Mouse (Mus musculus) lung, postnatal 0 days (tissue): ENCODE data around the gene Pard3. TPM values are rescaled to one million over a fixed set of nuclear protein-coding genes. Genes with fewer than 3 reads are reported as not detected.

Experiments used
- ATAC-seq: fragments of 200-750 bp; cut with Nextera tagmentation; 2 replicates; pipeline ENCODE4 v1.8.0; 2017; ENCODE audit warnings: moderate library complexity
- DNase-seq: peaks from one replicate; pipeline ENCODE4 v3.0.0-alpha.2; 2016; ENCODE audit warnings: low spot score
- H3K27ac ChIP-seq: fragments of 300-500 bp; sonication (generic); 2 replicates; pipeline ENCODE4 v1.5.1; 2014; ENCODE audit warnings: antibody characterized with exemption, mild to moderate bottlenecking, low read length, mixed read lengths
- H3K27me3 ChIP-seq: fragments of 300-500 bp; sonication (generic); replicated peaks from 2 replicates; pipeline ENCODE4 v1.6.1; 2014; ENCODE audit warnings: low read length, mixed read lengths; ENCODE audit not compliant: insufficient read depth
- H3K36me3 ChIP-seq: fragments of 300-500 bp; sonication (generic); 2 replicates; pipeline ENCODE4 v1.6.1; 2014; ENCODE audit warnings: low read length, mixed read lengths; ENCODE audit not compliant: insufficient read depth
- H3K4me1 ChIP-seq: fragments of 300-500 bp; sonication (generic); 2 replicates; pipeline ENCODE4 v1.6.1; 2014; ENCODE audit warnings: antibody characterized with exemption, low read depth, low read length, mixed read lengths; ENCODE audit not compliant: insufficient read depth
- H3K4me2 ChIP-seq: fragments of 300-500 bp; sonication (generic); replicated peaks from 2 replicates; pipeline ENCODE4 v1.6.1; 2014; ENCODE audit warnings: low read depth, mild to moderate bottlenecking, low read length, moderate library complexity, mixed read lengths
- H3K4me3 ChIP-seq: fragments of 300-500 bp; sonication (generic); 2 replicates; pipeline ENCODE4 v1.5.1; 2014; ENCODE audit warnings: low read depth, low read length
- H3K9ac ChIP-seq: fragments of 300-500 bp; sonication (generic); replicated peaks from 2 replicates; pipeline ENCODE4 v1.6.1; 2014; ENCODE audit warnings: low read depth, mild to moderate bottlenecking
- H3K9me3 ChIP-seq: fragments of 300-500 bp; sonication (generic); 2 replicates; pipeline ENCODE4 v1.6.1; 2016; ENCODE audit warnings: low read length, mixed read lengths
- CTCF ChIP-seq: IDR thresholded peaks from 2 replicates; pipeline ENCODE4 v1.5.1; 2016; ENCODE audit warnings: antibody characterized with exemption, mild to moderate bottlenecking
- EP300 ChIP-seq: IDR thresholded peaks from 2 replicates; pipeline ENCODE4 v1.6.1; 2016; ENCODE audit warnings: antibody characterized with exemption, mild to moderate bottlenecking, control low read depth
- WGBS: fragments of 180-500 bp; shearing (Covaris S2); extraction: QIAGEN DNeasy Blood & Tissue Kit; methylation state at CpG from one replicate; pipeline ENCODE4 v1.1.7; 2014; 5-methylcytosine and 5-hydroxymethylcytosine counted together
- polyA plus RNA-seq: library from polyadenylated mRNA; unstranded; fragments of >200 nt; fragmentation: Nextera tagmentation; extraction: Ambion mirVana; gene quantifications from 2 replicates; pipeline ENCODE4 v1.2.1, GENCODE M21; 2015

Pard3 gene
- polyA plus RNA-seq, 1 experiment from 2014 or later: 13.2 TPM

- no peak overlapping the region for H3K27ac ChIP-seq
- H3K4me1 ChIP-seq: peaks cover 16% of the 10 kb centered on the region; the same call in 1 of the 2 replicates
- no peak overlapping the region for H3K4me2 ChIP-seq
- no peak for ATAC-seq
- H3K4me3 ChIP-seq: no peak overlapping the region
- H3K9me3 ChIP-seq: no peaks in the 10 kb centered on the region
- H3K36me3 ChIP-seq: no peaks in the 10 kb centered on the region
- no peaks in the 10 kb centered on the region for H3K27me3 ChIP-seq
- DNase-seq: no peak
- WGBS: 20% methylated on average over 9 of the region's 9 CpGs
- H3K9ac ChIP-seq: no peak overlapping the region
- no peak for TF ChIP-seq EP300
- no peak for TF ChIP-seq CTCF
These were observed 24.7 kb downstream of the Pard3 start for GRCm38 (mm10) chr8:127088372-127088771.

DNA sequence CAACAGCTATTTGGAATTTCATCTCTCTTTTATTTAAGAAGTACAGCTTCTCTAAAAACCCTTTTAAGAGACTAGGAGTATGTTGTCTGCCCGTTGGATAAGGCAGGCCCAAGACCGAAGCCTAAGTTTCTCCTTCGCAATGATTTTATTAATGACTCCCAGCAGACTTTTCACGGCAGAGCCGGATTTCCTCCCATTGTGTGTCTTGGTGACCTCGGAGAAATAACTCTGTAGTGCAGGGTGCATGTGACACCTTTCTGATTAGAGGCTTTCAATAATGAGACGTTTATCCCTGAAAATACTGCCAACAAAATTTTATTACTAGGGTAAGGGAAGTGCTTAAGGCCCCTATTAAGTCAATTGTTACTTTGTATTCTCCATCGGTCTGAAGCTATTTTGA lies 25.3 kb downstream of the Pard3 start:
- Histone ChIP-seq H3K36me3 (no peaks in the 10 kb centered on the region), H3K4me2 (no peak overlapping the region), H3K27ac (no peak overlapping the region), H3K4me3 (no peak overlapping the region), H3K9me3 (no peaks in the 10 kb centered on the region), H3K4me1 (peaks cover 16% of the 10 kb centered on the region; the same call in 1 of the 2 replicates), H3K9ac (no peak overlapping the region), H3K27me3 (no peaks in the 10 kb centered on the region)
- no peak for DNase-seq
- TF ChIP-seq EP300 (no peak), CTCF (no peak)
- ATAC-seq: no peak
- WGBS: 42% methylated on average over 8 of the region's 8 CpGs

DNA sequence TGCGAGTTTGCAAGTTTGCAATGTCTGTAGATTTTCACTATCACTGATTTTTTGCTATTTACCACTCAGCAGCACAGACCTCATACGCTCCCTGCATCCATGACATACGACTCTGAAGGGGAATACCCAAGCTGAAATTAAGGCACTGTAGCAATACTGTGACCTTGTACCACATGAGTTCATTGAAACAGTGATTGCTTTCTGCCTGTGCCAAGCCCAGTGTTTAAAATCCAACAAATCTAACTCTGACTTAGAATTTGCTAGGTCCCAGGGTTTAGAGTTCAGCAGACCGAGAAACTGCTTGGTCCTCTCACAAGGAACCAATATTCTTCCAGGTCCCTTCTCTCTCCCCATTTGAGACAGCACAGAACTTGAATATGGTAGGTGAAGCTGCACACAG lies 26.7 kb downstream of the Pard3 start:
- DNase-seq (no peak), ATAC-seq (no peak)
- H3K9ac ChIP-seq: no peak overlapping the region
- no peak overlapping the region for H3K27ac ChIP-seq
- no peak overlapping the region for H3K4me2 ChIP-seq
- WGBS: 87% methylated on average over 4 of the region's 4 CpGs
- no peaks in the 10 kb centered on the region for H3K9me3 ChIP-seq
- no peaks in the 10 kb centered on the region for H3K36me3 ChIP-seq
- H3K27me3 ChIP-seq: no peaks in the 10 kb centered on the region
- H3K4me3 ChIP-seq: no peak overlapping the region
- no peak for TF ChIP-seq CTCF
- no peak for TF ChIP-seq EP300
- H3K4me1 ChIP-seq: peaks cover 16% of the 10 kb centered on the region; the same call in 1 of the 2 replicates

GRCm38 (mm10) chr8:127091936-127092335 lies 28.2 kb downstream of the Pard3 start:
- no peak overlapping the region for H3K4me3 ChIP-seq
- DNase-seq (no peak), ATAC-seq (no peak)
- H3K27me3 ChIP-seq: no peaks in the 10 kb centered on the region
- H3K27ac ChIP-seq: no peak overlapping the region
- H3K9ac ChIP-seq: no peak overlapping the region
- WGBS: 92% methylated on average over 3 of the region's 3 CpGs
- no peak overlapping the region for H3K4me2 ChIP-seq
- H3K4me1 ChIP-seq: peaks cover 16% of the 10 kb centered on the region; the same call in 1 of the 2 replicates
- no peaks in the 10 kb centered on the region for H3K9me3 ChIP-seq
- TF ChIP-seq EP300 (no peak), CTCF (no peak)
- no peaks in the 10 kb centered on the region for H3K36me3 ChIP-seq

DNA sequence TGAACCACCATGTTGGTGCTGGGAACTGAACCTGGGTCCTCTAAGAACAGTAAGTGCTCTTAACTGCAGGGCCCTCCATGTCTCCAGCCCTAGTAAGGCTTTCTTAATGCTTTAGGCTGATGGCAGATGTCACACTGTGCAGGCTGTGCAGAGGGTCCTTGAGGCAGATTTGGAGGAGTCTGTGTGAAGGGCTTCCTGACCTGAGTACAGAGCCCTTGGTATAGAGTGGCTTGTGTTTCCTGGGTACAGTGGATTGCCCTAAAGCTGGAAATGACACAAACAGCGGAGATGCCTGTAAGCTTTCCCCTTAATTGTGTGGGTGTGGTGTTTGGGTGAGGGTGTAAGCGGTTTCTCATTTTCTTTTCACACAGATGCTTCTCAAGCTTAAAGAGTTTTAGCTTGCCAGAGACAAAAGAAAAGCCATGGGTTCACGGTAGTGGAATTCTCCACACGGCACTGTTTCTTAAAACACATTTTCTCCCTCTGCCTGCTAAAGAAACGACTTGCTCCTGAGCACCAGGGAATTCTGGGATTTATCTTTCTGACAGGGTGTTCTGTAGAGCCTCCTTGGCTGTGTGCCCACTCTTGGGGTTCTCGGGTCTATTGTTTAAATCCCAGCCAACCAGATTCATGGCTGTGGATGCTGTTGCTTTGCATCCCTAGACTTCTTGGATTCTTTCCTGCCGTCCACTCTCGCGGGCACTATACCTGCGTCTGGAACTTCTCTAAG lies 28.9 kb downstream of the Pard3 start:
- Histone ChIP-seq H3K4me2 (peak overlapping the region; percentile 11; the same call in 1 of the 2 replicates), H3K4me1 (peaks cover 13% of the 10 kb centered on the region; the same call in 1 of the 2 replicates), H3K9ac (no peak overlapping the region), H3K27ac (no peak overlapping the region), H3K4me3 (no peak overlapping the region), H3K36me3 (no peaks in the 10 kb centered on the region), H3K27me3 (no peaks in the 10 kb centered on the region), H3K9me3 (no peaks in the 10 kb centered on the region)
- WGBS: 26% methylated on average over 10 of the region's 10 CpGs
- ATAC-seq (peak; percentile 63), DNase-seq (peak; percentile 62)
- TF ChIP-seq CTCF (no peak), EP300 (no peak)

DNA sequence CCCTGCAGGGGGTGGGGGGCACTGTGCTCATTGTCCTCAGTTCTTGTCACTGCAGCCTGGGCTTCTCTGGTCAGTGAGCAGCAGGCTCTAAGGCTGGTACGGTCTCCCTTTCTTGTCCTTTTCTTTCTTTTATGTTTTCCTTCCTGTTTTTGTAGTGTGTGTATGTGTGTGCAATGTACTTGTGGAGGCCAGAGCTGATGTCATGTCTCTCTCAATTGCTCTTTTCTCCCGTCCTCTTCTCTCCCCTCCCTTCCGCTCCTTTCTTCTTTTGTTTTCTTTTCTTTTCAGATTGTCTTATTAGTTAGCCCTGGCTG lies 29.4 kb downstream of the Pard3 start:
- WGBS: 27% methylated on average over 3 of the region's 3 CpGs
- H3K9ac ChIP-seq: no peak overlapping the region
- no peak overlapping the region for H3K27ac ChIP-seq
- no peak for TF ChIP-seq CTCF
- TF ChIP-seq EP300: no peak
- no peaks in the 10 kb centered on the region for H3K27me3 ChIP-seq
- DNase-seq (no peak), ATAC-seq (no peak)
- no peaks in the 10 kb centered on the region for H3K36me3 ChIP-seq
- peaks cover 10% of the 10 kb centered on the region; the same call in 1 of the 2 replicates for H3K4me1 ChIP-seq
- no peak overlapping the region for H3K4me3 ChIP-seq
- no peaks in the 10 kb centered on the region for H3K9me3 ChIP-seq
- peak overlapping the region; percentile 11; the same call in 1 of the 2 replicates for H3K4me2 ChIP-seq

DNA sequence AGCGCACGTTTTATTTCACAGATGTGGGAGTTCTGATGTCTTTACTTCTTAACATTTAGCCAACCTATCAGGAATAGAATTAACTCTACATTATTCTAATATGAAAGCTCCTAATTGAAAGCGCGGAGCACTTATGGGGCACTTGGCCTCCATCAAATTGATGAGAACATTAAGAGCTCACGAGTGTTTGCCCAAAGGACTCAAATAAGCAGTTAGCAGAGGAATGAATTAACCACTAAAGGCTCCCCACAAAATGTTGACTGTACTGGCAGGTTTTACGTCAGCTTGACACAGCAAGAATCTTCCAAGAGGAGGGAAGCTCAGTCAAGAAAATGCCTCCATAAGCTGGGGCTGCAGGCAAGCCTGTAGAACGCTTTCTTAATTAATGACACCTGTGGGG lies 32.1 kb downstream of the Pard3 start:
- Histone ChIP-seq H3K9me3 (no peaks in the 10 kb centered on the region), H3K27ac (no peak overlapping the region), H3K36me3 (no peaks in the 10 kb centered on the region), H3K27me3 (no peaks in the 10 kb centered on the region), H3K4me2 (no peak overlapping the region), H3K4me3 (no peak overlapping the region), H3K4me1 (peaks cover 6% of the 10 kb centered on the region; the same call in 1 of the 2 replicates), H3K9ac (no peak overlapping the region)
- no peak for ATAC-seq
- TF ChIP-seq CTCF: no peak
- no peak for TF ChIP-seq EP300
- 59% methylated on average over 7 of the region's 7 CpGs for WGBS
- DNase-seq: peak; percentile 40
